Mouse (Mus musculus) forebrain, embryonic 10.5 days (tissue): ENCODE measurements around the gene Tmem150c. TPM values are rescaled to one million over a fixed set of nuclear protein-coding genes. Genes with fewer than 3 reads are reported as not detected.

Experiments
- DNase-seq: peaks from one replicate; pipeline ENCODE4 v3.0.0-alpha.2; 2017; ENCODE audit warnings: low spot score; ENCODE audit errors: extremely low spot score
- H3K27ac ChIP-seq: fragments of 300-500 bp; sonication (generic); 2 replicates; pipeline ENCODE4 v1.5.1; 2016; ENCODE audit warnings: mild to moderate bottlenecking
- H3K27me3 ChIP-seq: fragments of 300-500 bp; sonication (generic); 2 replicates; pipeline ENCODE4 v1.6.1; 2016; ENCODE audit warnings: mild to moderate bottlenecking; ENCODE audit not compliant: poor library complexity, severe bottlenecking
- H3K36me3 ChIP-seq: fragments of 300-500 bp; sonication (generic); replicated peaks from 2 replicates; pipeline ENCODE4 v1.6.1; 2016; ENCODE audit warnings: mild to moderate bottlenecking, moderate library complexity
- H3K4me1 ChIP-seq: fragments of 300-500 bp; sonication (generic); 2 replicates; pipeline ENCODE4 v1.6.1; 2016
- H3K4me3 ChIP-seq: fragments of 300-500 bp; sonication (generic); 2 replicates; pipeline ENCODE4 v1.5.1; 2016; ENCODE audit warnings: mild to moderate bottlenecking, moderate library complexity
- H3K9me3 ChIP-seq: fragments of 300-500 bp; sonication (generic); 2 replicates; pipeline ENCODE4 v1.6.1; 2016; ENCODE audit warnings: mild to moderate bottlenecking, moderate library complexity
- WGBS: fragments of 180-500 bp; shearing (Covaris S2); methylation state at CpG from one replicate; pipeline ENCODE4 v1.1.7; 2016; 5-methylcytosine and 5-hydroxymethylcytosine counted together
- polyA plus RNA-seq: library from polyadenylated mRNA; unstranded; fragments of >200 nt; fragmentation: Nextera tagmentation; extraction: Ambion mirVana; gene quantifications from 2 replicates; pipeline ENCODE4 v1.2.1, GENCODE M21; 2016

The Tmem150c gene
- 2.2 and 2.3 TPM in 2 replicates for polyA plus RNA-seq

- Histone ChIP-seq H3K27ac (peak within 1 kb of the TSS; percentile 87), H3K27me3 (peaks cover 64% of the 10 kb centered on the region), H3K9me3 (no peaks in the 10 kb centered on the region), H3K4me3 (peak within 1 kb of the TSS; percentile 88), H3K36me3 (no peaks in the 10 kb centered on the region), H3K4me1 (peaks cover 23% of the 10 kb centered on the region)
- no peak for DNase-seq
- WGBS: 9% methylated on average over 6 of the region's 6 CpGs
These were observed at the start of gene Tmem150c for GRCm38 (mm10) chr5:100159638-100159973. Gene Tmem150c (minus strand): TSS chr5:100159808.

GRCm38 (mm10) chr5:100209093-100209492 lies 49.5 kb upstream of the Tmem150c start:
- H3K27ac ChIP-seq: no peak overlapping the region
- peaks cover 6% of the 10 kb centered on the region; the same call in 1 of the 2 replicates for H3K4me1 ChIP-seq
- DNase-seq: no peak
- 89% methylated on average over 7 of the region's 7 CpGs for WGBS
- no peaks in the 10 kb centered on the region for H3K27me3 ChIP-seq
- H3K4me3 ChIP-seq: no peak overlapping the region
- no peaks in the 10 kb centered on the region for H3K36me3 ChIP-seq
- no peaks in the 10 kb centered on the region for H3K9me3 ChIP-seq

GRCm38 (mm10) chr5:100206675-100207074 lies 47.1 kb upstream of the Tmem150c start:
- no peak overlapping the region for H3K4me3 ChIP-seq
- no peaks in the 10 kb centered on the region for H3K4me1 ChIP-seq
- no peak overlapping the region for H3K27ac ChIP-seq
- no peaks in the 10 kb centered on the region for H3K36me3 ChIP-seq
- no peak for DNase-seq
- peaks cover 10% of the 10 kb centered on the region for H3K27me3 ChIP-seq
- WGBS: 85% methylated on average over 6 of the region's 6 CpGs
- no peaks in the 10 kb centered on the region for H3K9me3 ChIP-seq

- 91% methylated on average over 9 of the region's 9 CpGs for WGBS
- no peak for DNase-seq
- peaks cover 18% of the 10 kb centered on the region for H3K27me3 ChIP-seq
- peaks cover 7% of the 10 kb centered on the region for H3K4me1 ChIP-seq
- H3K4me3 ChIP-seq: no peak overlapping the region
- no peaks in the 10 kb centered on the region for H3K36me3 ChIP-seq
- H3K9me3 ChIP-seq: no peaks in the 10 kb centered on the region
- no peak overlapping the region for H3K27ac ChIP-seq
These were observed 46.0 kb upstream of the Tmem150c start for GRCm38 (mm10) chr5:100205519-100206189.

- no peak for DNase-seq
These were observed 41.2 kb upstream of the Tmem150c start for GRCm38 (mm10) chr5:100200805-100201204.

GRCm38 (mm10) chr5:100200296-100200695 lies 40.7 kb upstream of the Tmem150c start:
- H3K4me1 ChIP-seq: peaks cover 47% of the 10 kb centered on the region
- no peaks in the 10 kb centered on the region for H3K9me3 ChIP-seq
- no peak overlapping the region for H3K27ac ChIP-seq
- no peak for DNase-seq
- no peak overlapping the region for H3K4me3 ChIP-seq
- peaks cover 60% of the 10 kb centered on the region for H3K27me3 ChIP-seq
- no peaks in the 10 kb centered on the region for H3K36me3 ChIP-seq
- WGBS: 30% methylated on average over 5 of the region's 5 CpGs

More at GRCm38 (mm10) chr5:100200805-100201204, 41.2 kb upstream of the Tmem150c start:
- no peaks in the 10 kb centered on the region for H3K9me3 ChIP-seq
- peaks cover 47% of the 10 kb centered on the region for H3K4me1 ChIP-seq
- peaks cover 59% of the 10 kb centered on the region for H3K27me3 ChIP-seq
- no peak overlapping the region for H3K4me3 ChIP-seq
- 41% methylated on average over 5 of the region's 5 CpGs for WGBS
- H3K27ac ChIP-seq: no peak overlapping the region
- no peaks in the 10 kb centered on the region for H3K36me3 ChIP-seq

- peaks cover 47% of the 10 kb centered on the region for H3K4me1 ChIP-seq
- H3K27me3 ChIP-seq: peaks cover 60% of the 10 kb centered on the region
- no peak overlapping the region for H3K4me3 ChIP-seq
- no peak for DNase-seq
- H3K9me3 ChIP-seq: no peaks in the 10 kb centered on the region
- no peaks in the 10 kb centered on the region for H3K36me3 ChIP-seq
- peak overlapping the region; percentile 49; the same call in 1 of the 2 replicates for H3K27ac ChIP-seq
- WGBS: 64% methylated on average over 7 of the region's 7 CpGs
These were observed 39.7 kb upstream of the Tmem150c start for GRCm38 (mm10) chr5:100199092-100199853.

- Histone ChIP-seq H3K4me1 (peaks cover 47% of the 10 kb centered on the region), H3K36me3 (no peaks in the 10 kb centered on the region)
These were observed 37.9 kb upstream of the Tmem150c start for GRCm38 (mm10) chr5:100197476-100197875.

GRCm38 (mm10) chr5:100196854-100197431 lies 37.3 kb upstream of the Tmem150c start:
- WGBS: 68% methylated on average over 15 of the region's 15 CpGs
- Histone ChIP-seq H3K27ac (no peak overlapping the region), H3K9me3 (no peaks in the 10 kb centered on the region), H3K4me3 (no peak overlapping the region), H3K36me3 (no peaks in the 10 kb centered on the region), H3K27me3 (peaks cover 52% of the 10 kb centered on the region), H3K4me1 (peaks cover 47% of the 10 kb centered on the region)
- no peak for DNase-seq

More at GRCm38 (mm10) chr5:100197476-100197875, 37.9 kb upstream of the Tmem150c start:
- 69% methylated on average over 9 of the region's 9 CpGs for WGBS
- Histone ChIP-seq H3K27me3 (peaks cover 58% of the 10 kb centered on the region), H3K9me3 (no peaks in the 10 kb centered on the region), H3K27ac (no peak overlapping the region), H3K4me3 (no peak overlapping the region)
- no peak for DNase-seq

- Histone ChIP-seq H3K4me3 (no peak overlapping the region), H3K27me3 (peaks cover 48% of the 10 kb centered on the region), H3K36me3 (no peaks in the 10 kb centered on the region), H3K9me3 (no peaks in the 10 kb centered on the region), H3K4me1 (peaks cover 47% of the 10 kb centered on the region), H3K27ac (no peak overlapping the region)
- no peak for DNase-seq
- WGBS: 81% methylated on average over 9 of the region's 9 CpGs
These were observed 36.8 kb upstream of the Tmem150c start for GRCm38 (mm10) chr5:100196397-100196796.

- no peak for DNase-seq
- H3K36me3 ChIP-seq: no peaks in the 10 kb centered on the region
- no peaks in the 10 kb centered on the region for H3K9me3 ChIP-seq
- no peak overlapping the region for H3K4me3 ChIP-seq
- peaks cover 6% of the 10 kb centered on the region for H3K4me1 ChIP-seq
- H3K27me3 ChIP-seq: peaks cover 8% of the 10 kb centered on the region
- WGBS: 93% methylated on average over 14 of the region's 14 CpGs
- H3K27ac ChIP-seq: no peak overlapping the region
These were observed 32.0 kb upstream of the Tmem150c start for GRCm38 (mm10) chr5:100191438-100192190.
